Comparison of ENCODE assay signal across 11 mouse cellular contexts in the genomic region with DNA sequence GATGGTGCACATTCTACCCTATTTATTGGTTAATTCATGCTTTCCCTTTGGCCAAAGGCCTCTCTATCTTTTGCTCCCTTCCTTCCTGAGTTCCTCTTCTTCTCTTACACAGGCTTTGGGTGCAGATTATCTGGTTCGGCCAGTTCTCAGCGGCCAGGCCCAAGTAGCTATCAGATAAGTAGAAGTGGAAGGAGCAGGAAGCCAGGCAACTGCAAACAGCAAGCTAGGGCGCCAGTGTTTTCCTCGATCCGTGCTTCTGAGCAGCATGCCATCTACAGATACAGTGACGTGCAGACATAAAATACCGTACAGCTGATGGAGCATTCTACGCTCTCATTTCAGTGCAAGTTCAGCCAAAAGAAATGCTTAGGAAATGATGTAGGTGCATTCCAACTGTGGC. TPM values are rescaled to one million over a fixed set of nuclear protein-coding genes. Genes with fewer than 3 reads are reported as not detected.
DNase-seq lines count a peak whose midpoint lies in the region; ATAC-seq and TF ChIP-seq lines count a peak whose summit lies in the region.
"Had no signal": no experiment of that assay in that cellular context is flagged by ENCODE, and none has a peak within 500 bp of the region (broad histone marks: within the 10 kb centered on the region; RNA-seq: fewer than 3 reads in every experiment).

No protein-coding gene starts in this region.

- peak; percentile 99 for TF ChIP-seq EP300 in MEL (IDR thresholded peaks at IDR 0.05; ENCODE audit: low read depth in 1 of 2, low read length in 2 of 2)
- TF ChIP-seq EP300 in liver, embryonic 14.5 days (IDR thresholded peaks at IDR 0.05; ENCODE audit: low read depth): peak; percentile 94

- peak overlapping the region; percentile 59 for H3K27ac ChIP-seq in heart, embryonic 16.5 days (ENCODE audit: low read length)
- H3K27ac ChIP-seq in MEL (ENCODE audit: control insufficient read depth, low read depth, low read length): peak overlapping the region; percentile 97
- 0 out of 2 replicates have a peak overlapping the region, but pooled peaks have one; percentile 5 for H3K27ac ChIP-seq in embryonic facial prominence, embryonic 15.5 days (replicated peaks)
- H3K27ac ChIP-seq in liver, embryonic 14.5 days: peak overlapping the region; percentile 91
- H3K27ac ChIP-seq: forebrain, embryonic 15.5 days; hindbrain, embryonic 14.5 days; midbrain, embryonic 10.5 days had no signal

- H3K4me3 ChIP-seq in heart, embryonic 16.5 days (ENCODE audit: low read length): no peak overlapping the region
- peak overlapping the region; percentile 6 to 55; a peak in 2 of 4 replicates for H3K4me3 ChIP-seq in MEL (ENCODE audit: control insufficient read depth in 1 of 2, insufficient read depth in 1 of 2, low read depth in 2 of 2, low read length in 2 of 2)
- no peak overlapping the region for H3K4me3 ChIP-seq in embryonic facial prominence, embryonic 15.5 days (replicated peaks)
- H3K4me3 ChIP-seq in liver, embryonic 14.5 days (ENCODE audit: insufficient read depth in 1 of 2, low read depth in 2 of 2, low read length in 2 of 2): peak overlapping the region; percentile 35 to 37
- H3K4me3 ChIP-seq: forebrain, embryonic 15.5 days; midbrain, embryonic 10.5 days had no signal

- no peak for TF ChIP-seq CTCF in MEL (IDR thresholded peaks at IDR 0.05 in 2 of 3, conservative IDR thresholded peaks at IDR 0.05 in 1 of 3; ENCODE audit: control insufficient read depth in 1 of 3, insufficient read depth in 1 of 3, low read depth in 2 of 3, low read length in 3 of 3, poor library complexity in 1 of 3, severe bottlenecking in 1 of 3)
- TF ChIP-seq CTCF in liver, embryonic 14.5 days (IDR thresholded peaks at IDR 0.05; ENCODE audit: low read depth): no peak

- no peak for TF ChIP-seq RAD21 in MEL (IDR thresholded peaks at IDR 0.05; ENCODE audit: low read depth, low read length)

- peaks cover 3% of the 10 kb centered on the region for H3K79me2 ChIP-seq in MEL (ENCODE audit: control insufficient read depth, insufficient read depth, low read length, poor library complexity)

- no peaks in the 10 kb centered on the region for H3K9me3 ChIP-seq in heart, embryonic 16.5 days (replicated peaks; ENCODE audit: control insufficient read depth, low read length)
- H3K9me3 ChIP-seq in MEL (replicated peaks; ENCODE audit: insufficient read depth, low read length): no peaks in the 10 kb centered on the region
- H3K9me3 ChIP-seq in embryonic facial prominence, embryonic 15.5 days (replicated peaks): no peaks in the 10 kb centered on the region
- H3K9me3 ChIP-seq in liver, embryonic 14.5 days (ENCODE audit: control insufficient read depth, low read length): no peaks in the 10 kb centered on the region
- H3K9me3 ChIP-seq: forebrain, embryonic 15.5 days; midbrain, embryonic 10.5 days had no signal

- no peak overlapping the region for H3K9ac ChIP-seq in heart, embryonic 16.5 days (ENCODE audit: low read length)
- H3K9ac ChIP-seq in MEL (ENCODE audit: control insufficient read depth, low read depth, low read length, poor library complexity, severe bottlenecking): peak overlapping the region; percentile 59
- no peak overlapping the region for H3K9ac ChIP-seq in embryonic facial prominence, embryonic 15.5 days
- H3K9ac ChIP-seq in liver, embryonic 14.5 days (replicated peaks): peak overlapping the region; percentile 44
- H3K9ac ChIP-seq: forebrain, embryonic 15.5 days; hindbrain, embryonic 14.5 days had no signal

- peaks cover 11% of the 10 kb centered on the region; the same call in 1 of the 2 replicates for H3K36me3 ChIP-seq in heart, embryonic 16.5 days (ENCODE audit: control insufficient read depth, insufficient read depth)
- H3K36me3 ChIP-seq in MEL (ENCODE audit: control insufficient read depth in 1 of 2, insufficient read depth in 2 of 2, low read length in 2 of 2): peaks cover 0 to 22% of the 10 kb centered on the region in 2 experiments; a peak in 3 of 4 replicates
- peaks cover 13% of the 10 kb centered on the region; the same call in 1 of the 2 replicates for H3K36me3 ChIP-seq in embryonic facial prominence, embryonic 15.5 days
- H3K36me3 ChIP-seq in liver, embryonic 14.5 days (replicated peaks; ENCODE audit: control insufficient read depth, insufficient read depth, low read depth): no peaks in the 10 kb centered on the region; the same call in 1 of the 2 replicates

- H3K27me3 ChIP-seq in heart, embryonic 16.5 days (ENCODE audit: control insufficient read depth, insufficient read depth, low read length): no peaks in the 10 kb centered on the region
- H3K27me3 ChIP-seq in MEL (ENCODE audit: control insufficient read depth in 1 of 2, insufficient read depth in 2 of 2, low read length in 2 of 2): no peaks in the 10 kb centered on the region
- H3K27me3 ChIP-seq in embryonic facial prominence, embryonic 15.5 days: no peaks in the 10 kb centered on the region
- H3K27me3 ChIP-seq in liver, embryonic 14.5 days (ENCODE audit: control insufficient read depth, insufficient read depth, low read length): no peaks in the 10 kb centered on the region
- H3K27me3 ChIP-seq: forebrain, embryonic 15.5 days had no signal

- DNase-seq in heart, adult 8-10 months (ENCODE audit: low spot score): no peak
- peak; percentile 97 for DNase-seq in MEL (ENCODE audit: low read depth, low spot score)
- DNase-seq in liver, embryonic 14.5 days (ENCODE audit: low read depth in 3 of 3, low spot score in 3 of 3): peak; percentile 76 to 82 (median 80)
- no peak for DNase-seq in B cell, adult 2 months
- DNase-seq in adrenal gland, adult 2 months: no peak
- no peak for DNase-seq in gastrocnemius, postnatal 4 days (ENCODE audit: low spot score in 2 of 2)

- peaks cover 14% of the 10 kb centered on the region for H3K4me1 ChIP-seq in heart, embryonic 16.5 days (ENCODE audit: control insufficient read depth, insufficient read depth, low read length)
- peaks cover 18 to 24% of the 10 kb centered on the region in 2 experiments for H3K4me1 ChIP-seq in MEL (ENCODE audit: control insufficient read depth in 1 of 2, insufficient read depth in 2 of 2, low read length in 2 of 2)
- peaks cover 16% of the 10 kb centered on the region for H3K4me1 ChIP-seq in embryonic facial prominence, embryonic 15.5 days
- H3K4me1 ChIP-seq in liver, embryonic 14.5 days (replicated peaks; ENCODE audit: control insufficient read depth in 2 of 2, insufficient read depth in 2 of 2, low read length in 1 of 2): peaks cover 31 to 32% of the 10 kb centered on the region in 2 experiments
- H3K4me1 ChIP-seq: midbrain, embryonic 10.5 days had no signal

- 24% methylated on average over 8 of the region's 8 CpGs for WGBS in heart, embryonic 16.5 days
- WGBS in embryonic facial prominence, embryonic 15.5 days: 63% methylated on average over 8 of the region's 8 CpGs
- 3% methylated on average over 8 of the region's 8 CpGs for WGBS in liver, embryonic 14.5 days (ENCODE audit: insufficient replicate concordance)

- H3K4me2 ChIP-seq in heart, embryonic 16.5 days (ENCODE audit: low read depth, low read length): peak overlapping the region; percentile 26; the same call in 1 of the 2 replicates
- H3K4me2 ChIP-seq in embryonic facial prominence, embryonic 15.5 days (replicated peaks): no peak overlapping the region
- H3K4me2 ChIP-seq in liver, embryonic 14.5 days (ENCODE audit: low read depth): peak overlapping the region; percentile 73
- H3K4me2 ChIP-seq: forebrain, embryonic 15.5 days; hindbrain, embryonic 14.5 days had no signal

- ATAC-seq in heart, embryonic 16.5 days (replicated peaks; ENCODE audit: extremely low read depth, insufficient read depth, low FRiP score): peak; percentile 10; the same call in 1 of the 2 replicates
- no peak for ATAC-seq in embryonic facial prominence, embryonic 15.5 days (ENCODE audit: insufficient number of reproducible peaks, low FRiP score, low TSS enrichment, low read depth)
- peak; percentile 92 for ATAC-seq in liver, embryonic 14.5 days (ENCODE audit: insufficient read depth)
- ATAC-seq: forebrain, embryonic 15.5 days had no signal

- no peak; a peak in 1 of 4 replicates for TF ChIP-seq POLR2A in MEL (IDR thresholded peaks at IDR 0.05; ENCODE audit: control insufficient read depth in 1 of 2, insufficient read depth in 1 of 2, low read depth in 1 of 2, low read length in 2 of 2, poor library complexity in 1 of 2)

TF ChIP-seq in MEL, 35 proteins besides CTCF, POLR2A, EP300 and RAD21 (continues in another document):
- TF ChIP-seq KAT2A (conservative IDR thresholded peaks at IDR 0.05; ENCODE audit: low read depth, low read length) (peak; percentile 41; the same call in 1 of the 2 replicates), MEF2A (IDR thresholded peaks at IDR 0.05; ENCODE audit: extremely low read depth, insufficient replicate concordance, low read depth, low read length, poor library complexity, severe bottlenecking) (no peak), CHD2 (IDR thresholded peaks at IDR 0.05; ENCODE audit: low read length) (no peak; the same call in 1 of the 2 replicates), RCOR1 (IDR thresholded peaks at IDR 0.05; ENCODE audit: low read depth, low read length) (peak; percentile 84), POLR2AphosphoS5 (IDR thresholded peaks at IDR 0.05; ENCODE audit: borderline replicate concordance, low read depth, low read length) (no peak), E2F4 (IDR thresholded peaks at IDR 0.05; ENCODE audit: borderline replicate concordance, low read depth, low read length) (no peak), MYB (IDR thresholded peaks at IDR 0.05; ENCODE audit: low read depth, low read length) (peak; percentile 82), TAL1 (IDR thresholded peaks at IDR 0.05; ENCODE audit: low read length) (peak; percentile 98), SMC3 (IDR thresholded peaks at IDR 0.05; ENCODE audit: low read depth, low read length) (no peak), TCF12 (IDR thresholded peaks at IDR 0.05; ENCODE audit: low read depth, low read length) (peak; percentile 100), GATA1 (IDR thresholded peaks at IDR 0.05; ENCODE audit: low read depth, low read length) (peak; percentile 98), USF2 (IDR thresholded peaks at IDR 0.05; ENCODE audit: borderline replicate concordance in 1 of 2, insufficient read depth in 1 of 2, low read depth in 1 of 2, low read length in 2 of 2) (no peak)

RNA-seq across cellular contexts. Expression of gene Wdfy3, which starts 24.5 kb away (rescaled TPM):
- 8.0 and 9.3 TPM in 2 replicates for polyA plus RNA-seq in heart, embryonic 16.5 days (2015; fragmentation: Nextera tagmentation; extraction: Ambion mirVana)
- 10 to 100 TPM; 26.5 to 32.5 (median 29.4) TPM for total RNA-seq in heart, adult 8-10 months (2022)
- 8.8 and 10.0 TPM in 2 replicates for total RNA-seq in MEL (2012; rRNA removed)
- polyA plus RNA-seq in MEL (2012; ENCODE audit: insufficient read depth in 1 of 2, insufficient read length in 2 of 2, low read depth in 1 of 2, low replicate concordance in 2 of 2, missing spikeins in 1 of 2): 10 to 100 TPM; 11.9 to 21.3 TPM
- 16.4 and 16.9 TPM in 2 replicates for polyA plus RNA-seq in embryonic facial prominence, embryonic 15.5 days (2015; fragmentation: Nextera tagmentation; extraction: Ambion mirVana)
- 3.8 and 5.0 TPM in 2 replicates for polyA plus RNA-seq in liver, embryonic 14.5 days (2012; rRNA removed)
- 3.8 and 4.3 TPM in 2 replicates for polyA plus RNA-seq in liver, embryonic 14.5 days (2014; fragmentation: Nextera tagmentation; extraction: Ambion mirVana)
- total RNA-seq in adrenal gland, adult 2 months (2021): 10 to 100 TPM; 34.8 to 42.0 TPM
- 22.5 and 25.1 TPM in 2 replicates for polyA plus RNA-seq in adrenal gland, adult 2 months (2012; rRNA removed)
- total RNA-seq in gastrocnemius, postnatal 4 days (2021): 10 to 100 TPM; 40.9 to 41.4 TPM

Comparison
In these comparisons a context has a peak if more than half of its experiments do, and no peak if none do; other contexts are left out.
1. H3K27ac ChIP-seq: peak in every context shown above with its lines; median percentile 97 in MEL; 91 in liver, embryonic 14.5 days; 59 in heart, embryonic 16.5 days; 5 in embryonic facial prominence, embryonic 15.5 days.
2. H3K4me3 ChIP-seq: peak in MEL (2 of 2) and liver, embryonic 14.5 days (2 of 2); none in heart, embryonic 16.5 days (single experiment) and embryonic facial prominence, embryonic 15.5 days (single experiment).
3. H3K9ac ChIP-seq: peak in MEL (single experiment) and liver, embryonic 14.5 days (single experiment); none in heart, embryonic 16.5 days (single experiment) and embryonic facial prominence, embryonic 15.5 days (single experiment).
4. DNase-seq: peak in MEL (single experiment) and liver, embryonic 14.5 days (3 of 3); none in heart, adult 8-10 months (single experiment), B cell, adult 2 months (0 of 2), adrenal gland, adult 2 months (single experiment) and gastrocnemius, postnatal 4 days (0 of 2).